Mouse (Mus musculus): ENCODE results near the gene Vmn1r115.
"Not testable (repeated sequence)": the region's sequence is repeated elsewhere in the genome, so short reads cannot be mapped to it uniquely, and the experiment has no call there.

Vmn1r115 gene

GRCm38 (mm10) chr7:20844885-20845284 is at the start of gene Vmn1r115:
Gene Vmn1r115 (minus strand): TSS chr7:20844985.
- not testable (repeated sequence) for DNase-seq (ENCODE audit: low spot score)

- not testable (repeated sequence) for DNase-seq (ENCODE audit: low spot score)
Measured at GRCm38 (mm10) chr7:20884021-20884420, 39.2 kb upstream of the Vmn1r115 start, which contains the start of gene Vmn1r117. Gene Vmn1r117 (minus strand): TSS chr7:20884121.

GRCm38 (mm10) chr7:20871956-20872355 is 27.2 kb upstream of the Vmn1r115 start, which contains the start of gene Vmn1r116:
Gene Vmn1r116 (plus strand): TSS chr7:20872256.
- not testable (repeated sequence) for DNase-seq (ENCODE audit: low spot score)

- DNase-seq (ENCODE audit: low spot score) = not testable (repeated sequence)
Measured at GRCm38 (mm10) chr7:20812086-20812485, 32.7 kb downstream of the Vmn1r115 start, which contains the start of gene Vmn1r114. Gene Vmn1r114 (minus strand): TSS chr7:20812186.

Data from testis, postnatal 10 days (tissue).